Mouse (Mus musculus) stomach, embryonic 15.5 days (tissue): ENCODE results near the gene Prr23a1. TPM values are rescaled to one million over a fixed set of nuclear protein-coding genes. Genes with fewer than 3 reads are reported as not detected.
"Not testable (repeated sequence)": the region's sequence is repeated elsewhere in the genome, so short reads cannot be mapped to it uniquely, and the experiment has no call there.

ENCODE experiments used
- ATAC-seq: fragments of 200-750 bp; cut with Nextera tagmentation; 2 replicates; pipeline ENCODE4 v1.8.0; 2017; ENCODE audit warnings: low read depth, moderate number of reproducible peaks, moderate TSS enrichment; ENCODE audit not compliant: insufficient read depth, low FRiP score
- H3K27ac ChIP-seq: fragments of 300-500 bp; sonication (generic); 2 replicates; pipeline ENCODE4 v1.5.1; 2015; ENCODE audit warnings: mild to moderate bottlenecking, inconsistent platforms
- H3K27me3 ChIP-seq: fragments of 300-500 bp; sonication (generic); replicated peaks from 2 replicates; pipeline ENCODE4 v1.6.1; 2015; ENCODE audit warnings: inconsistent platforms
- H3K36me3 ChIP-seq: fragments of 300-500 bp; sonication (generic); 2 replicates; pipeline ENCODE4 v1.6.1; 2015; ENCODE audit warnings: inconsistent platforms
- H3K4me1 ChIP-seq: fragments of 300-500 bp; sonication (generic); 2 replicates; pipeline ENCODE4 v1.6.1; 2015; ENCODE audit warnings: inconsistent platforms
- H3K4me2 ChIP-seq: fragments of 300-500 bp; sonication (generic); 2 replicates; pipeline ENCODE4 v1.6.1; 2015; ENCODE audit warnings: mild to moderate bottlenecking, inconsistent platforms
- H3K4me3 ChIP-seq: fragments of 300-500 bp; sonication (generic); replicated peaks from 2 replicates; pipeline ENCODE4 v1.5.1; 2015; ENCODE audit warnings: inconsistent platforms
- H3K9ac ChIP-seq: fragments of 300-500 bp; sonication (generic); 2 replicates; pipeline ENCODE4 v1.6.1; 2015; ENCODE audit warnings: inconsistent platforms
- H3K9me3 ChIP-seq: fragments of 300-500 bp; sonication (generic); 2 replicates; pipeline ENCODE4 v1.6.1; 2016; ENCODE audit warnings: inconsistent platforms
- WGBS: fragments of 180-500 bp; shearing (Covaris S2); methylation state at CpG from one replicate; pipeline ENCODE4 v1.1.7; 2015; 5-methylcytosine and 5-hydroxymethylcytosine counted together
- polyA plus RNA-seq: library from polyadenylated mRNA; unstranded; fragments of >200 nt; fragmentation: Nextera tagmentation; extraction: Ambion mirVana; gene quantifications from 2 replicates; pipeline ENCODE4 v1.2.1, GENCODE M21; 2015

Prr23a1 gene
- polyA plus RNA-seq = not detected in 2 replicates

DNA sequence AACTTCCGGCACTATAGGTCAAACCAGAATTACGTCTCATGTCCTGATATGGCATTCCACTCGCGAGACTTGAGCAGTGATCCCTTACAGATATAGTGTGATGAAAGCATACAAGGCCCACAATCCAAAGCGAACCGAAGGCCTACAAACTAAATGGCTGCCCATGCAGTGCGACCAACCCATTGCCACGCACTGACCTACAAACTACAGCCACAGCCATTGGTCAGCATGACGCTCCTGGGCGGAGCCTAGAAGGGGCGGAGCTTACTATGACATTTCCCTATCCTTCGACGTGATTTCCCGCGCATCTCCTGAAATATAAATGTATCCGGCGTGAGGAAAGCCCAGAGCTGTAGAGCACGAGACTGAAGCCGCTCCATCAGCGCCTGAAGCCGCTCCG is at the start of gene Prr23a1:
Gene Prr23a1, plus strand, starts transcription at position 387 of the 400 bp plus-strand sequence.
- H3K4me3 ChIP-seq = no peak within 1 kb of the TSS
- no peaks in the 10 kb centered on the region for H3K36me3 ChIP-seq
- H3K4me1 ChIP-seq = no peaks in the 10 kb centered on the region
- ATAC-seq = no peak
- no peak within 1 kb of the TSS for H3K27ac ChIP-seq
- 60% methylated on average over 22 of the region's 22 CpGs for whole genome bisulfite sequencing
- no peaks in the 10 kb centered on the region for H3K27me3 ChIP-seq
- H3K4me2 ChIP-seq = peak within 1 kb of the TSS; percentile 23; the same call in 1 of the 2 replicates
- H3K9ac ChIP-seq = no peak within 1 kb of the TSS
- no peaks in the 10 kb centered on the region for H3K9me3 ChIP-seq

DNA sequence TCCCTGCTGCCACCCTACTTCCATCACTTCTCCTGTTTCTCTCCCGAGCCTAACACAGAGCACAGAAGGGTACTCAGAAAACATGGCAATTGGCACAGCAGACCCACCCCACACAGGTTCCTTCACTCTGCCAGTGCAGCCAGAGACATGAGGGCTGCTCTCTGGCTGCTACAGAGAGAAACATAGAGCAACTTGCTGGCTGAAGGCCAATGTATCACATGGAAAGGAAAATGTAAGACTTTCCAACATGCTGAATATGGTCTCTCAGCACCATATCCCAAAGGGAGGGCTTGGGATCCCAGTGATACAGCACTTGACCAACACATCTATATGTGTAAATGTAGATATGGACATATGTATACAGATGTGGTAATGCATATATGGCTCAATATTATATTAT is 43.3 kb upstream of the Prr23a1 start:
- Histone ChIP-seq H3K9ac (no peak overlapping the region), H3K36me3 (no peaks in the 10 kb centered on the region), H3K4me2 (no peak overlapping the region), H3K27ac (no peak overlapping the region), H3K4me1 (no peaks in the 10 kb centered on the region), H3K4me3 (no peak overlapping the region), H3K9me3 (no peaks in the 10 kb centered on the region), H3K27me3 (no peaks in the 10 kb centered on the region)
- no peak for ATAC-seq
- 62% methylated on average over 1 of the region's 1 CpGs for WGBS

DNA sequence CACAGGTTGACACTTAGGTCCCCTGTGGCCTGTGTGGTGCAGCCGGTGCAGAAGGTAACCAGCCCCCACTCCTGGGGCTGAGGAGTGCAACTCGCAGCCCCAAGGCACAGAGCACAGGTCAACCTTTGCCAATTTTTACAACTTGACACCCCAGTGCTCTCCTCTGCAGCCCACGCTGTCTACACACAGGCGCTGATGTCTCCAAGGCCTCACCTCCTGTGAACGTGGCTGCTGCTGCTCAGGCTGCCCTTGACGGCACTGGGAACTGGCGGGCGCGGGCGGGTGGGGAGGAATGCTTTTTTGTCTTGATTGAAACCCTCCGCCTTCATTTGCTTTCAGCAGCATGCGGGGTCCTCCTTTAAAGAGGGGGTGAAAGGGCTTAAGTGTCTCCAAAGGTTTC is 38.3 kb upstream of the Prr23a1 start:
- Histone ChIP-seq H3K9ac (no peak overlapping the region), H3K36me3 (no peaks in the 10 kb centered on the region), H3K4me2 (no peak overlapping the region), H3K4me1 (no peaks in the 10 kb centered on the region), H3K9me3 (no peaks in the 10 kb centered on the region), H3K4me3 (no peak overlapping the region), H3K27me3 (no peaks in the 10 kb centered on the region), H3K27ac (no peak overlapping the region)
- WGBS = 65% methylated on average over 12 of the region's 12 CpGs
- no peak for ATAC-seq

DNA sequence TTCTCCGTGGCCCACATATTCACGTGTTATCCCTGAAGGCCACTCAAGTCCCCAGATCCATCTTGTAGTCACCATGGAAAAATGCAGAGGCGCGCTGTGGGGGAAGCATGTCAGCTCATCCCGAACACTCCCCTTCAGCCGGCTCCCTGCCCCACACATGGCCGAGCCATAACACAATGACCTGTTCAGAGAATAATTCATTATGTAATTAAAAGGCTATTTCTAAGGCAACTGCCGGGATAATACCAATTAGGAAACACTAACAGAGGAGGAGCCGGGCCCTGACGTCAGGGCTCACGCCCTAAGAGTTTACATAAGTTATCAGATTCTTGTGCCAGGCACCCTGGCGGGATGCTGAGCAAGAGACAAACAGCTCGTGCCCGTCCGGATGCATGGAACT is 36.8 kb upstream of the Prr23a1 start:
- ATAC-seq = no peak
- Histone ChIP-seq H3K27ac (no peak overlapping the region), H3K9me3 (no peaks in the 10 kb centered on the region), H3K4me1 (no peaks in the 10 kb centered on the region), H3K9ac (no peak overlapping the region), H3K4me3 (no peak overlapping the region), H3K27me3 (no peaks in the 10 kb centered on the region), H3K4me2 (no peak overlapping the region), H3K36me3 (no peaks in the 10 kb centered on the region)
- WGBS = 58% methylated on average over 15 of the region's 15 CpGs

DNA sequence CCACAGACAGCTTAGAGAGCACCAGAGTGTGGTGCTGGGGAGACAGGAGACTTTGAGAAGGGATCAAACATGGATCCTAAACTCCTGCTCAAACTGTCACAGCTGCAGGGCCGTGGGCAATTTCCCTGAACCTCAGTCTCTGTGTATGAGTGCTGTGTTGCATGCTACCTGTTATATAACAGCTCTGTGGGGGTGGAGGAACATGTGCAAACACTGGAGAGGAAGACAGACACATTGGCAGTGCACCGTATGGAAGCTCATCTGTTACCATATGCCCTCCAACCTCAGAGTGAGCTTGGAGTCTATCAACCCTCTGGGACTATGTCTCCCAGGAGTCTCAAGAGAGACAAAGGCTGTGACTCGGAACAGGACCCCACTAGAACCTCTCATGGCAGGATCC is 36.4 kb upstream of the Prr23a1 start:
- no peaks in the 10 kb centered on the region for H3K36me3 ChIP-seq
- H3K9ac ChIP-seq = no peak overlapping the region
- 75% methylated on average over 3 of the region's 3 CpGs for WGBS
- H3K4me3 ChIP-seq = no peak overlapping the region
- H3K9me3 ChIP-seq = no peaks in the 10 kb centered on the region
- H3K4me2 ChIP-seq = no peak overlapping the region
- no peak for ATAC-seq
- no peak overlapping the region for H3K27ac ChIP-seq
- H3K27me3 ChIP-seq = no peaks in the 10 kb centered on the region
- no peaks in the 10 kb centered on the region for H3K4me1 ChIP-seq

DNA sequence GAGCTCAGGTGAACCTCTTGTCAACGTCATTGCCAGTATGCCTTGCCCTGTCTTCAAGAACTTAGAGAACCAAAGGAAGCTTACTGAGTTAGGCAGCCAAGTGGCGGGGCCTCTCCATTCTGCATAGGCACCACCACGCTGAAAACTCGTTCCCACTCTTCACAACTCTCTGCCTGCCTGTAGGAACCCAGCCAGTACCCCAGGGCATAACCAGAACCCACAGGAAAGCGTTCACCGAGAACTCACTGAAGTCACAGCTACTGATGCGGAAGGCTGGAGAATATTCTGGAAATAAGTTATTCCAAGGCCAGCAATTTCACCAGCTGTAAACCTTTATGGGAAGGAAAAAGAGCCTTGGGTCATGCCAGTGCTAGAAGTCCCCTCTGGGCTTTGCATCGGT is 34.7 kb upstream of the Prr23a1 start:
- Histone ChIP-seq H3K36me3 (no peaks in the 10 kb centered on the region), H3K27me3 (no peaks in the 10 kb centered on the region), H3K9ac (no peak overlapping the region), H3K4me2 (no peak overlapping the region), H3K9me3 (no peaks in the 10 kb centered on the region), H3K4me1 (no peaks in the 10 kb centered on the region), H3K4me3 (no peak overlapping the region), H3K27ac (no peak overlapping the region)
- 89% methylated on average over 8 of the region's 8 CpGs for WGBS
- no peak for ATAC-seq

DNA sequence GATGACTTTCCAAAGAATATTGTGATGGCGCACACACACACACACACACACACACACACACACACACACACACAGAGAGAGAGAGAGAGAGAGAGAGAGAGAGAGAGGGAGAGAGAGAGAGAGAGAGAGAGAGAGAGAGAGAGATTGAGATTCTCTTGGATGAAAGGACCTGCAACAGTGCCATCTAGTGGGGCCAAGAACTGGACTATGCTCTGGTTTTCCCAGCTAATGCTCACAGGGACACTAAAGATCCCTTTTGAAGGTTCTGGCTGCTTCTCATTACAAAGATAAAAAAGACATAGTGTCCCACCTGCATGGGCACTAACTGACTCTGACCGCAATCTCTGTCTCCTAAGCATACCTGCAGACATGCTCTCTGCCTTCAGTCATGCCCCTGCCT is 32.8 kb upstream of the Prr23a1 start:
- H3K4me2 ChIP-seq, H3K36me3 ChIP-seq, H3K9me3 ChIP-seq, ATAC-seq, H3K4me1 ChIP-seq, H3K27ac ChIP-seq, H3K4me3 ChIP-seq, H3K9ac ChIP-seq, H3K27me3 ChIP-seq: not testable (repeated sequence)
- WGBS = 62% methylated on average over 2 of the region's 2 CpGs

DNA sequence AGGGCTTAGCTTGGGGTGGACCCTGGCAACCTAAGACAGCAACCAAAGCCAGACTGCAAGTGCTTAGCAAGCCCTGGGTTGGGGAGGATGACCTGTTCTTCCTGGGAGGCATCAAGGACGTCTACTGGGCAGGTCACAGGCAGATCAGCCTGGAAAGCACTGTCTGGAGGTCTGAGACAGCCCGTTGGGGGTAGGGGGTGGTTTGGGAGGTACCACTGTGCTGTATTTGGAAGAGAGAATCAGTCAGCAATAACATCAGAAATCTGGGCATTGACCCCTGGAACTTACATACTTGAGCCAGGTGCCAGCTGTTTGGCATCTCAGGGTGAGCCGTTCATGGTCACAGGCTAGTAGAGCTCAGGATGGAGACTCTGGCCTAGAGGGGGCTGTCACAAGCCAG is 26.2 kb upstream of the Prr23a1 start:
- no peaks in the 10 kb centered on the region for H3K4me1 ChIP-seq
- WGBS = 61% methylated on average over 3 of the region's 3 CpGs
- H3K4me2 ChIP-seq = no peak overlapping the region
- no peak overlapping the region for H3K4me3 ChIP-seq
- H3K27me3 ChIP-seq = no peaks in the 10 kb centered on the region
- H3K27ac ChIP-seq = no peak overlapping the region
- no peak overlapping the region for H3K9ac ChIP-seq
- H3K9me3 ChIP-seq = no peaks in the 10 kb centered on the region
- no peak for ATAC-seq
- H3K36me3 ChIP-seq = no peaks in the 10 kb centered on the region

DNA sequence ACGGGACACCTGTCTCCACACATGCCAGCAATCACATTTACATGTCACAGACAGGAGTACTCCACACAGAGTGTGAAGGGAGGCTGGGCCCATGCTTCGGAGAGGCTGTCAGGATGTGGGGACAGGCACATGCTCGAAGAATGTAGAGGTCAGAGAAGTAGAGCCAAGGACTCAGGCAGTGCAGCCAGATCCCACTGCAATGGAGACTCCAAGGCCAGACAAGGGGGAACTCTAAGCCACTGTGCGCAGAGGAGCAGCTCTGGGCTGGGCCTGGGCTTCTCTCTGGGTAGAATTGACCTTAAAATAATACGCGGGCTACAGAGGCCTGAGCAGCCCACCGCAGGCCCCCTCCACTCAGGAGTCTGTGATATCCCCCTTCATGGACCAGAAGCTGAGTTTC is 24.7 kb upstream of the Prr23a1 start:
- no peaks in the 10 kb centered on the region for H3K4me1 ChIP-seq
- H3K9me3 ChIP-seq = no peaks in the 10 kb centered on the region
- no peaks in the 10 kb centered on the region for H3K36me3 ChIP-seq
- no peak overlapping the region for H3K9ac ChIP-seq
- no peak overlapping the region for H3K27ac ChIP-seq
- no peak for ATAC-seq
- H3K4me3 ChIP-seq = no peak overlapping the region
- no peaks in the 10 kb centered on the region for H3K27me3 ChIP-seq
- no peak overlapping the region for H3K4me2 ChIP-seq
- WGBS = 80% methylated on average over 7 of the region's 7 CpGs

DNA sequence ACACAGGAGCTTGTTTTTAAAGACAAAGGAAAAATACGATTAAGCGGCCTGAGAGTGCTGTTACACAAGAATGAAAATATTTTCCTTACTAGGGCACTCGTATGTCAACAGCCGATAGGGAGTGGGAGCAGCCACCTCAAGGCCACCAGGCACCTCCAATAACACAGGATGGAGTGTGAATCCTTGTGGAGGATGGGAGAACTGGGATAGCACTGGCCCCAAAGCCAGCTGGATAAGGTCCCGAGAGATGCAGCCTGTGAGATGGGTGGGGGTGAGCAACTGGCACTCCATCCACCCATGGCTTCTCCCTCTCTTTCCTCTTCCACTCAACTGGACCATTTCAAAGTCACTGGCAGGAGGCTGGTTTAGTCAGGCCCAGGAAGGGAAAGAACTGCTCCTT is 23.3 kb upstream of the Prr23a1 start:
- no peak overlapping the region for H3K4me3 ChIP-seq
- WGBS = 76% methylated on average over 5 of the region's 5 CpGs
- H3K4me2 ChIP-seq = no peak overlapping the region
- no peaks in the 10 kb centered on the region for H3K36me3 ChIP-seq
- no peaks in the 10 kb centered on the region for H3K4me1 ChIP-seq
- H3K27ac ChIP-seq = no peak overlapping the region
- H3K9ac ChIP-seq = no peak overlapping the region
- H3K9me3 ChIP-seq = no peaks in the 10 kb centered on the region
- no peaks in the 10 kb centered on the region for H3K27me3 ChIP-seq
- ATAC-seq = no peak

DNA sequence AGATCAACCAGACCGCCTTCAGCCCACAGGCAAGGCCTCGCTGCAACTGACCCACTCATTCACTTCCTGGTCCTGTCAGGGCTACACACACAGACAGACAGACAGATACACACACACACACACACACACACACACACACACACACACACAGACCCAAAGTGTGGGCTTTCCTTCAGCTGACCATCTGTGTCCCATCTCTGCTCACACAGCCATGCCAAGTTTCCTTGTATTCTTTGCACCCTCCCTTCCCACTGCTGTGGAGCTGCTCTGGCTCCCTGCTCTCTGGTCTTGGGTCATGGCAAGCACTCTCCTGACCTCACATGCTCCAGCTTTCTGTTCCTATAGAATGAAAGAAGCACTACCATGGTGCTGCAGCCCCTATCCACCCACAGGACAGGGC is 22.8 kb upstream of the Prr23a1 start:
- no peaks in the 10 kb centered on the region for H3K4me1 ChIP-seq
- H3K9ac ChIP-seq = no peak overlapping the region
- no peaks in the 10 kb centered on the region for H3K27me3 ChIP-seq
- no peak overlapping the region for H3K27ac ChIP-seq
- H3K9me3 ChIP-seq = no peaks in the 10 kb centered on the region
- WGBS = 77% methylated on average over 2 of the region's 2 CpGs
- no peak overlapping the region for H3K4me2 ChIP-seq
- no peaks in the 10 kb centered on the region for H3K36me3 ChIP-seq
- H3K4me3 ChIP-seq = no peak overlapping the region
- ATAC-seq = no peak

DNA sequence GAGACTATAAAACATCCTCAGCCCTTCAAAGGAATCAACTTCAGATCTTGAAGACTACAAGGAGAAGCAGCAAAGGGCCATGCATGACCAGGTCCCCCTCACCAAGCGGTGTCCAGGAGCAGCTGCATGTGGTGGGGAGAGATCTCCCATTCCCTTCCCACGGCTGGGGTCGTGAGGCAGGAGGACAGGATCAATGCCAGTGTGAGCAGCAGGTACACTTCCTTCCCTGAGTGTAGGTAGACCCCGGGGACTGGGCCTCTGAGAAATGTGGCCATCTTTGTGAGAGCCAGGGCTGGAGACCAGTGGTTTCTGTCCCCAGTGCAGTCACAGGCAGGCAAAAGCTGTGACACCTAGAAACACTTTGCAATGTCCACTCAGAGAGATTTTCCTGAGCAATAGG is 21.8 kb upstream of the Prr23a1 start:
- Histone ChIP-seq H3K9ac (no peak overlapping the region), H3K9me3 (no peaks in the 10 kb centered on the region), H3K4me2 (no peak overlapping the region), H3K4me1 (no peaks in the 10 kb centered on the region), H3K4me3 (no peak overlapping the region), H3K27ac (no peak overlapping the region), H3K36me3 (no peaks in the 10 kb centered on the region), H3K27me3 (no peaks in the 10 kb centered on the region)
- no peak for ATAC-seq
- WGBS = 87% methylated on average over 4 of the region's 4 CpGs

DNA sequence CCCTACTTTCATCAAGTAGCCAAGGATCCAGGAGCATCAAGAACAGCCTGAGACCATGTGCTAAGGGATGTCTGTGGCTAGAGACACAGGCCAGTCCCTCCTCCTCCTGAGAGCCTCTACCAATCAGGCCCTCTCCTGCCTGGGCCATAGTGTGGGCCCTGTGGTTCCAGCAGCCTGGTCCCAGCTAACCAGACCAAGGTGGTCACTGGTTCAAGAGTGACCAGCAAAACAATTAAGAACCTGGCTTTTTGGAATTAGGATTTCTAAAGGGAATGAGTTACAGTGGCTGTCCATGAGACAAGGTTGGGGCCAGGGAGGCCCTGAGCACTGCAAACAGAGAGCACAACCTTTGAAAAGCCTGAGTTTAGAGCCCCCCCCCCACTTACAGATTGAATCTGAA is 21.2 kb upstream of the Prr23a1 start:
- Histone ChIP-seq H3K4me1 (no peaks in the 10 kb centered on the region), H3K27ac (no peak overlapping the region), H3K9me3 (no peaks in the 10 kb centered on the region), H3K36me3 (no peaks in the 10 kb centered on the region), H3K4me2 (no peak overlapping the region), H3K4me3 (no peak overlapping the region), H3K9ac (no peak overlapping the region), H3K27me3 (no peaks in the 10 kb centered on the region)
- no peak for ATAC-seq
